Mouse (Mus musculus) limb, embryonic 11.5 days (tissue): ENCODE results near the gene Nfyc. TPM values are rescaled to one million over a fixed set of nuclear protein-coding genes. Genes with fewer than 3 reads are reported as not detected.
A peak's percentile ranks its signal among the peaks of the same experiment; 100 is the strongest.

ENCODE experiments used
- ATAC-seq: fragments of 200-750 bp; cut with Nextera tagmentation; 2 replicates; pipeline ENCODE4 v1.8.0; 2017; ENCODE audit warnings: low read depth; ENCODE audit not compliant: insufficient number of reproducible peaks, low FRiP score, low TSS enrichment
- DNase-seq: peaks from one replicate; pipeline ENCODE4 v3.0.0-alpha.2; 2015; ENCODE audit warnings: low spot score
- H3K27ac ChIP-seq: fragments of 300-500 bp; sonication (generic); replicated peaks from 2 replicates; pipeline ENCODE4 v1.5.1; 2014; ENCODE audit warnings: low read depth, mild to moderate bottlenecking, low read length
- H3K27me3 ChIP-seq: fragments of 300-500 bp; sonication (generic); 2 replicates; pipeline ENCODE4 v1.6.1; 2014; ENCODE audit warnings: mild to moderate bottlenecking, low read length, mixed read lengths; ENCODE audit not compliant: control insufficient read depth, insufficient read depth
- H3K36me3 ChIP-seq: fragments of 300-500 bp; sonication (generic); 2 replicates; pipeline ENCODE4 v1.6.1; 2014; ENCODE audit warnings: mild to moderate bottlenecking, low read length, moderate library complexity, mixed read lengths; ENCODE audit not compliant: control insufficient read depth, insufficient read depth
- H3K4me1 ChIP-seq: fragments of 300-500 bp; sonication (generic); 2 replicates; pipeline ENCODE4 v1.6.1; 2014; ENCODE audit warnings: low read length, mixed read lengths; ENCODE audit not compliant: control insufficient read depth, insufficient read depth
- H3K4me2 ChIP-seq: fragments of 300-500 bp; sonication (generic); 2 replicates; pipeline ENCODE4 v1.6.1; 2014; ENCODE audit warnings: low read depth, mild to moderate bottlenecking, moderate library complexity; ENCODE audit not compliant: severe bottlenecking
- H3K4me3 ChIP-seq: fragments of 300-500 bp; sonication (generic); 2 replicates; pipeline ENCODE4 v1.5.1; 2014; ENCODE audit warnings: low read depth, low read length
- H3K9ac ChIP-seq: fragments of 300-500 bp; sonication (generic); 2 replicates; pipeline ENCODE4 v1.6.1; 2014; ENCODE audit warnings: mild to moderate bottlenecking, low read length
- H3K9me3 ChIP-seq: fragments of 300-500 bp; sonication (generic); 2 replicates; pipeline ENCODE4 v1.6.1; 2016; ENCODE audit warnings: low read length; ENCODE audit not compliant: control insufficient read depth
- WGBS: fragments of 180-500 bp; shearing (Covaris S2); extraction: QIAGEN DNeasy Blood & Tissue Kit; methylation state at CpG from one replicate; pipeline ENCODE4 v1.1.7; 2014; 5-methylcytosine and 5-hydroxymethylcytosine counted together
- polyA plus RNA-seq: library from polyadenylated mRNA; unstranded; fragments of >200 nt; fragmentation: Nextera tagmentation; extraction: Ambion mirVana; gene quantifications from 2 replicates; pipeline ENCODE4 v1.2.1, GENCODE M21; 2014

Nfyc gene
- polyA plus RNA-seq, 1 experiment from 2014 or later: 133 TPM

DNA sequence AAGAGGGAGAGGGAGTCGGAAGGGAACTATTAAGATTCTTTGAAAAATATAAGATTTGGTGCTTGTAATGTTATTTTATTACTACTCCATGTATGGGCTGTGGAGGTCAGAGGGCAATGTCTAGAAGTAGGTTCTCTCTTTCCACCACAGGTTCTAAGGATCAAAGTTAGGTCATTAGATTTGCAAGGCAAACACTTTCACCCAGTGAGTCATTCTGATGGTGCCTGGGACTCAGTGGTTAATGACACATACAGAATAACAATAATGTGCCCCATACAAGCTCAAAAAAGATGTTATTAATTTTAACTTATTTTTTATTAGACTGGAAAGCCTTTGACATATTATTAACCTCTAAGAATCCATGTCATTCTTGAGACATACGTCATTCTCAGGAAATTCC lies 11.5 kb downstream of the Nfyc start:
- H3K4me1 ChIP-seq: peaks cover 19% of the 10 kb centered on the region
- H3K4me2 ChIP-seq: no peak overlapping the region
- WGBS: 89% methylated on average over 2 of the region's 2 CpGs
- H3K27me3 ChIP-seq: no peaks in the 10 kb centered on the region
- DNase-seq (no peak), ATAC-seq (no peak)
- no peaks in the 10 kb centered on the region; the same call in 1 of the 2 replicates for H3K36me3 ChIP-seq
- no peak overlapping the region for H3K4me3 ChIP-seq
- H3K9me3 ChIP-seq: no peaks in the 10 kb centered on the region
- no peak overlapping the region for H3K9ac ChIP-seq
- no peak overlapping the region for H3K27ac ChIP-seq

DNA sequence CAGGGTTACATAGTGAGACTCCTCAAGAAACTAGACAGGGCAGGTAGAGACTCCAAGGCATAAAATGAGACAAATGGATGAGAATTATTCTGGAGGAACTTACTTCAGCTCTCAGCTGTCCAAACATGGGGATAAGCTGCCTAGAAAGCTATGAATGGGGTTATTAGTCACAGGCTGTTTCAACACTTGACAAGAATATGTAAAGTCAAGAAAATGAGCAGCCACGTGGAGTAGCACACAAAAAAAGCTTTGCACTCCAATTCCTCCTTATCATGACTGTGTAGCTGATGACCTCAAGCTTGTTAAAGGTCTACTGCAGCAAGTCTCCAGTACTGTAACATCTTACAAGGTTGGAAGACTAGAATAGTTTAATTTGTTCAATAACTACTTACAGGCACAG lies 12.1 kb downstream of the Nfyc start:
- no peak overlapping the region for H3K27ac ChIP-seq
- no peak overlapping the region for H3K4me3 ChIP-seq
- no peak overlapping the region for H3K4me2 ChIP-seq
- peaks cover 18% of the 10 kb centered on the region for H3K4me1 ChIP-seq
- DNase-seq: no peak
- ATAC-seq: no peak
- 74% methylated on average over 1 of the region's 1 CpGs for WGBS
- no peaks in the 10 kb centered on the region; the same call in 1 of the 2 replicates for H3K36me3 ChIP-seq
- no peaks in the 10 kb centered on the region for H3K27me3 ChIP-seq
- H3K9me3 ChIP-seq: no peaks in the 10 kb centered on the region
- H3K9ac ChIP-seq: no peak overlapping the region

DNA sequence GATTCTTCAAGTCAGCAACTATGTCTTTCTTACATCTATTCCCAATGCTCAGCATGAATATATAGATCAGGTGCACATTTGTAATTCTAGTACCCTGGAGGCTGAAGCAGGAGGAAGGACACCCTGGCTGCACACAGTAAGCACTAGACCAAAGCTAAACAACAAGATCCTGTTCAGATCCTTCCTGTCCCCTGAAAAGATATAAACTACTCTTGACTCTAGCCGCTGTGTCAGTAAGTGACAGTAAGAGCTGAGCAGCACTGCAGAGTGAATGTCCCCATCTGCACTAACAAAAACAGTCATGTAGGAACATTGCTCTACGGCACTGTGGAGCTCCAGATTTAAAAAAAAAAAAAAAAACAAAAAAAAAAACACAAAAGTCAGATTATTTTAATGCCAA lies 13.4 kb downstream of the Nfyc start:
- Histone ChIP-seq H3K9me3 (no peaks in the 10 kb centered on the region), H3K27me3 (no peaks in the 10 kb centered on the region), H3K27ac (no peak overlapping the region), H3K4me1 (peaks cover 20% of the 10 kb centered on the region; the same call in 1 of the 2 replicates), H3K9ac (no peak overlapping the region), H3K4me2 (no peak overlapping the region), H3K36me3 (no peaks in the 10 kb centered on the region), H3K4me3 (no peak overlapping the region)
- ATAC-seq: no peak
- 62% methylated on average over 2 of the region's 2 CpGs for WGBS
- DNase-seq: no peak

DNA sequence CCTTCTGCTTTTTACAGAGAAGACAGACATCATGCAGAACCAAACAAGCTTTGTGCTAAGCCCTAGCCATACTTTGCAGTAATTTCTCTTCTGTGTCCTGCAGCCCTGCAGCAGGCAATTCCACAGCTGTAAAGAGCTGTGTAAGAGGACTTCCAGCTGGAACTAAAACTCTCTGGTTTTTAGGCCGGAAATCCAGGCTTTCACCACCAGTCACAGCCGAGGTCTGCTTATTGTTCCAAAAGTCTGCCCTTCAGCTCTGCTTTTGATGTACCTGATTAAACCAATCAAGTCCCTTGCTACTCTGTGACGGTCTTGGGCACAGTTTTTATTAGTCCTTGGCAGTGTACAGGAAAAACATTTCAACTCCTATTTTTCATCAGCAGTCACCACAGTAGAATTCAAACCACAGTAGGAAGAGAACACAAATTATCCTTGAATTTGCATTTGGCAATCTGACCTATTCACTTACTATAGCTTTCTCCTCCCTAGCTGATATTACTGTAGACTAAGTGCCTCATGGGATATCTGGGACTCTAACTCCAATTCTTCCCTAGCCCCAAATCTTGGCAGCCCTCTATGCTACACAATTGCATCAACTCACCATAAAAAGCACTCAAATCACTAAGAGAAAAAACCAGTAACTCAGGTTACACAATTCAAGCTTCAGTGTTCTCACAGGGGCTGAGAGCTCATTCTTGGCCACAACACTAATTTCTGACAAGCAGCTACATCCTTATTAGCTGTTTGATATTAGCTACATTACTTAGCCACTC lies 14.2 kb downstream of the Nfyc start:
- Histone ChIP-seq H3K36me3 (no peaks in the 10 kb centered on the region), H3K9ac (no peak overlapping the region), H3K27me3 (no peaks in the 10 kb centered on the region), H3K4me2 (peak overlapping the region; percentile 3; the same call in 1 of the 2 replicates), H3K4me1 (peaks cover 20% of the 10 kb centered on the region; the same call in 1 of the 2 replicates), H3K4me3 (no peak overlapping the region), H3K9me3 (no peaks in the 10 kb centered on the region), H3K27ac (peak overlapping the region; percentile 68; the same call in 1 of the 2 replicates)
- 8% methylated on average over 3 of the region's 3 CpGs for WGBS
- ATAC-seq: peak; percentile 71
- DNase-seq: peak; percentile 80

DNA sequence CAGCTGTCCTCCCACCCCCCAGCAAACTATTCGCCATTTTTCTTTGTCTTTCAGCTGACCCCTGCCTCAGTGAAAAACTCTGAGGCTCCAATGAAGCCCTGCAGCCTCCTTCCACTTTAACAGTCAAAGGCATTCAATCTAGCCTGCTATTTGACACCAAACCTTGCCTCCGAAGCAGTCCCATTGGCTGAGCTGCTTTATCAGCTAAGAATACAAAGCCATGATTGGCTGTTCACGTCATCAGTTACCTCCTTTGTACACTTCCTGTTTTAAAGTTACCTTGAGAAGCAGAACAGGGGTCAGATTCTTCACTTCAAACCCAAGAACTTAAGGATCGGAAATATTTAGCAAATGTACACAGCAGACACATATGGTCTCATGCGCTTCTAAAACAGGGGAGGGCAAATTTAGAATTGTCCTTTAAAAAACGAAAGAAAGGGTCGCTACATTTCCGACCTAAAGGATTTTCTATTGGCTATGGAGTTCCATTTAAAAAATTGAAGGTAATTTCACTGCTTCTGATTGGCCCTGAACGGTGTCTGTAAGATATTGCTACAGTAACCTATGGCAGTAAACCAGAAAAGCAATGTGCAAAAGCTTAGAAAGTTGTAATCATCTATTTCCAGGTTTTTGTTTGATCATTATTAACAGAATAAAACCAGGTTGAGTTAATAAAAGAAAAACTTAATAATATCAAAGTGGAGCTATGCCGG lies 15.6 kb downstream of the Nfyc start:
- Histone ChIP-seq H3K27ac (0 out of 2 replicates have a peak overlapping the region, but pooled peaks have one; percentile 21), H3K9ac (peak overlapping the region; percentile 68), H3K27me3 (no peaks in the 10 kb centered on the region), H3K9me3 (no peaks in the 10 kb centered on the region), H3K4me1 (peaks cover 20% of the 10 kb centered on the region; the same call in 1 of the 2 replicates), H3K36me3 (no peaks in the 10 kb centered on the region), H3K4me2 (peak overlapping the region; percentile 63), H3K4me3 (peak overlapping the region; percentile 42)
- 9% methylated on average over 10 of the region's 10 CpGs for WGBS
- peak; percentile 93 for ATAC-seq
- DNase-seq: peak; percentile 78

DNA sequence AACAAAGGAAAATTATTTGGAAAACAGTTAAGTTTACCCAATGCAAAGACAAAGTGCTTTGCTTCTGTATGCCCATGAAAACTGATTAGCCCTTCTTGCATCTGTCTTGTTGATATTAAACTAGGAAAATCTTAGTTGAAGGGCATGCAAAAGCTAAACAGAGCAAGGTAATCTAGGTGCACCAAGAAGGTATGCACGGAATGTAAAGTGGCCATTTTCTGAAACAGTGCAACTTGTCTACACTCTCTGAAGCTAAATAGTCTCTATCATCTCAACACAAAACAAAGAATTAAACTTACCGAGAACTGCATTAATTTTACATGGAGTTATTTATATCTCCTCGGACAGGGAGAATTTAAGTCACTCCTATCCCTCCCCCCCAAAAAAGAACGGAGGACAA lies 16.2 kb downstream of the Nfyc start:
- Histone ChIP-seq H3K9ac (peak overlapping the region; percentile 68), H3K36me3 (no peaks in the 10 kb centered on the region), H3K27ac (no peak overlapping the region), H3K4me3 (peak overlapping the region; percentile 42), H3K27me3 (no peaks in the 10 kb centered on the region), H3K9me3 (no peaks in the 10 kb centered on the region), H3K4me1 (peaks cover 20% of the 10 kb centered on the region; the same call in 1 of the 2 replicates), H3K4me2 (peak overlapping the region; percentile 63)
- 18% methylated on average over 4 of the region's 4 CpGs for WGBS
- no peak for DNase-seq
- peak; percentile 26; the same call in 1 of the 2 replicates for ATAC-seq

DNA sequence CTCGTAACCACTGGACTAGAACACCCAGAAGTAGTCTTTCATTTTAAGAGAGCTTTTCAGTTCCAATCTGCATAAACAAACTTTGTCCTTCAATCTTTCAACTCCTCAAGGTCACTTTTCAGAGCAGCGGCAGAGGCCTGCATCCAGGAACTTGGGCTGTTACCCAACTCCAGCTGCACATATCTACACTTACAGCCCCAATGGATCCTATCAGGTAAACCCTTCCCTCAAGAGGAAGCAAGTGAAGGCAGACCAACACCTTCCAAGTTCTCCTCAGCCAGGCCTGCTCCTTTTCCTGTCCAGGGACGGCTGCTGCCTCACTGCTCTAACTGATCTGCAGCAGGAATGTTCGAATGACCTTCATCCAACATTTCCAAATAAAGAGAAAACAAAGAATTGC lies 17.2 kb downstream of the Nfyc start:
- H3K4me3 ChIP-seq: peak overlapping the region; percentile 42
- ATAC-seq: no peak
- H3K4me2 ChIP-seq: peak overlapping the region; percentile 63
- no peak overlapping the region for H3K27ac ChIP-seq
- no peaks in the 10 kb centered on the region for H3K36me3 ChIP-seq
- no peaks in the 10 kb centered on the region for H3K27me3 ChIP-seq
- peak overlapping the region; percentile 54 for H3K9ac ChIP-seq
- H3K9me3 ChIP-seq: no peaks in the 10 kb centered on the region
- DNase-seq: peak; percentile 32
- H3K4me1 ChIP-seq: peaks cover 20% of the 10 kb centered on the region; the same call in 1 of the 2 replicates
- 50% methylated on average over 4 of the region's 4 CpGs for WGBS

DNA sequence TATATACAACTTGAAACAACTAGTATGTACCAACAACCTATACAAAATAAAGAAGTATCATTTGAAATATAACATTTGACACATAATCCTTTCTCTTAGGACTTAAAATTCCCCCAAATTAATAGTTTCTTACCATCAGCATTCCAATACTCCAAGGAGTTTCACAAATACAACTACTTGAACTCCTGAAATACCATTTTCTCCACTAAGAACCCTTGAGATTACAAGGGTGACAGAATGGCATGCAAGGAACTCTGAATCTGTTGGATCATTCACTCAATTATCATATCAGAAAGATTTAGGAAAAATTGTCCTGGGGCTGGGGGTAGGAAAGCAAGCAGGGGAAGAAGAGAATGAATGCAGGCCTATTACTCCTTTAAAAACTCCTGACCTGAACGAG lies 17.6 kb downstream of the Nfyc start:
- H3K27me3 ChIP-seq: no peaks in the 10 kb centered on the region
- H3K4me1 ChIP-seq: peaks cover 20% of the 10 kb centered on the region; the same call in 1 of the 2 replicates
- no peaks in the 10 kb centered on the region for H3K9me3 ChIP-seq
- DNase-seq (no peak), ATAC-seq (no peak)
- WGBS: 57% methylated on average over 1 of the region's 1 CpGs
- H3K4me3 ChIP-seq: peak overlapping the region; percentile 42
- H3K36me3 ChIP-seq: no peaks in the 10 kb centered on the region
- H3K27ac ChIP-seq: no peak overlapping the region
- peak overlapping the region; percentile 63 for H3K4me2 ChIP-seq
- peak overlapping the region; percentile 54 for H3K9ac ChIP-seq
